Mouse (Mus musculus) gastrocnemius, adult 8-10 months (tissue): ENCODE measurements around the gene Bricd5. TPM values are rescaled to one million over a fixed set of nuclear protein-coding genes. Genes with fewer than 3 reads are reported as not detected.

Experiments
- DNase-seq, 2 experiments: peaks; one replicate each; pipeline ENCODE4 v3.0.0; 2022; ENCODE audit warnings: low spot score in 2 of 2
- total RNA-seq, 4 experiments: library from RNA; stranded (reverse); gene quantifications; 2 replicates each; pipeline ENCODE4 v1.2.4; 2022

Gene Bricd5
- total RNA-seq, 4 experiments from 2014 or later: not detected

DNA sequence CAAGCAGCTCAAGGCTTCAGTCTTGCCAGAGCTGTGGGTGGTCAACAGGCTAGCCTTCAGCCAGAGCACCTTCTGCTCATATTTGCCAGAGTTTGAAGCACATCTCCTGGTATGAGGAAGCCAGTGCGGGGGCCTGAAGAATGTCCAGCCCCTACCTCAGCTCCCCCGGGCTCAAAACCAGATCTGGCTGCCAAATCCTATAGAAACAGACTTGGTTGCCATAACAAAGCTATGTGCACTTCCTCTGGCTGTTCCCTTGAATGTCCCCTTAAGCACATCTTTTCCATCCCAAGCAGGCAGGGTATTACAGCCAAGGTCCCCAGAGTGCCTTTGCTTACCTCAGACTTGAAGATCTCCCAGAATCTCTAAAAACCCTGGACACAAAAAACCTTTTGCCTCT is 51.0 kb downstream of the Bricd5 start:
- no peak for DNase-seq

Other genes starting within 250 kb of the Bricd5 start
- under 1 TPM; 0.10 to 0.48 (median 0.32) TPM for gene Ccnf, start 222.4 kb upstream of the Bricd5 start, total RNA-seq
- gene Abca17, start 122.8 kb upstream of the Bricd5 start, total RNA-seq: not detected
- 1 to 10 TPM; 5.7 to 6.7 (median 6.4) TPM for gene Abca3, start 121.9 kb upstream of the Bricd5 start, total RNA-seq
- 10 to 100 TPM; 51.0 to 54.1 (median 52.4) TPM for gene Rnps1, start 59.3 kb upstream of the Bricd5 start, total RNA-seq
- 100 to 1,000 TPM; 133 to 159 (median 146) TPM for gene Eci1, start 47.2 kb upstream of the Bricd5 start, total RNA-seq
- gene Dnase1l2, start 30.8 kb upstream of the Bricd5 start, total RNA-seq: 1 to 10 TPM in 1 of 4 experiments, under 1 TPM in 3; 0.15 to 1.0 (median 0.79) TPM
- 10 to 100 TPM; 13.6 to 14.6 (median 14.2) TPM for gene E4f1, start 3.6 kb upstream of the Bricd5 start, total RNA-seq
- gene Pgp, start 3.5 kb upstream of the Bricd5 start, total RNA-seq: 10 to 100 TPM; 55.1 to 60.3 (median 60.2) TPM
- 10 to 100 TPM in 2 of 4 experiments, 1 to 10 TPM in 2; 8.2 to 11.3 (median 9.6) TPM for gene Mlst8, start 5.2 kb downstream of the Bricd5 start, total RNA-seq
- under 1 TPM in 2 of 4 experiments, not detected in 2; 0.05 to 0.21 TPM for gene Caskin1, start 14.7 kb downstream of the Bricd5 start, total RNA-seq
- 10 to 100 TPM; 25.0 to 28.2 (median 26.2) TPM for gene Traf7, start 54.1 kb downstream of the Bricd5 start, total RNA-seq
- under 1 TPM in 1 of 4 experiments, not detected in 3; 0.27 TPM for gene Rab26, start 60.3 kb downstream of the Bricd5 start, total RNA-seq
- gene Pkd1, start 76.0 kb downstream of the Bricd5 start, total RNA-seq: 10 to 100 TPM; 14.6 to 20.4 (median 19.0) TPM
- 10 to 100 TPM; 75.8 to 86.4 (median 82.7) TPM for gene Tsc2, start 158.7 kb downstream of the Bricd5 start, total RNA-seq
- gene Nthl1, start 158.8 kb downstream of the Bricd5 start, total RNA-seq: 1 to 10 TPM; 1.8 to 3.4 (median 2.2) TPM
- gene Slc9a3r2, start 176.4 kb downstream of the Bricd5 start, total RNA-seq: 10 to 100 TPM; 17.8 to 38.4 (median 20.8) TPM
- gene Npw, start 184.6 kb downstream of the Bricd5 start, total RNA-seq: not detected
- 10 to 100 TPM; 22.4 to 27.6 (median 27.0) TPM for gene Zfp598, start 195.8 kb downstream of the Bricd5 start, total RNA-seq
- gene Syngr3, start 216.1 kb downstream of the Bricd5 start, total RNA-seq: under 1 TPM in 1 of 4 experiments, not detected in 3; 0.17 TPM
- gene Gfer, start 222.3 kb downstream of the Bricd5 start, total RNA-seq: 10 to 100 TPM; 38.2 to 54.4 (median 44.7) TPM
- under 1 TPM; 0.22 to 0.70 (median 0.42) TPM for gene Noxo1, start 222.3 kb downstream of the Bricd5 start, total RNA-seq
- gene Tbl3, start 233.8 kb downstream of the Bricd5 start, total RNA-seq: 10 to 100 TPM; 15.9 to 18.6 (median 17.1) TPM
- not detected for gene Rnf151, start 244.2 kb downstream of the Bricd5 start, total RNA-seq
- 100 to 1,000 TPM; 558 to 703 (median 654) TPM for gene Rps2, start 244.2 kb downstream of the Bricd5 start, total RNA-seq